Mouse (Mus musculus): ENCODE measurements around the gene Apobec3. TPM values are rescaled to one million over a fixed set of nuclear protein-coding genes. Genes with fewer than 3 reads are reported as not detected.
A peak's percentile ranks its signal among the peaks of the same experiment; 100 is the strongest.

Gene Apobec3
- total and polyA plus RNA-seq, 2 experiments from 2014 or later = 5.1 to 6.3 TPM

DNA sequence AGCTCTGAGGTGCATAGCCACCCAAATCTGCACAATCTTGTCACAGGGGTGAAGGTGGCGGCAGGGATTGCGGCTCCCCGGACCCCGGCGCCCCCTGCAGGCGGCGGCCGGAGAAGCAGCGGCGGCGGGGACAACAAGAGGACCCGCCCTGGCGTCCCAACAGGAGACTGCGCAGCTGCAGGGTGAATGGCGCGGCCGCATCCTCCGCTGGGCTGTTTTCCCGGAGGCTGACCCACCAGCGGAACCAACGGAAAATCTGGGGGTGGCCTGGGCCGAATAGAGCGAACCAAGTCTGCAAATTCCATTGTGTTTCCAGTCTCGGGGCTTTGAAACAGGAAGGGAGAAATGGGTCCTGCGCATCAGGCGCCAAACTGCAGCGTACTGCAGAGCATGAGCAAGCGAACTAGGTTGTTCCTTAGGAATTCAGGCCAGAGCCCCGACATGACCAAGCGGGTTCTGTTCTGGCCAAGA, 8.1 kb upstream of the Apobec3 start:
- WGBS = under 1% methylated on average over 30 of the region's 30 CpGs
- peak overlapping the region; percentile 78 for H3K27ac ChIP-seq (ENCODE audit: low read depth)
- peaks cover 14% of the 10 kb centered on the region for H3K4me1 ChIP-seq (ENCODE audit: control insufficient read depth, insufficient read depth)
- H3K27me3 ChIP-seq (ENCODE audit: control insufficient read depth, insufficient read depth, low read length) = no peaks in the 10 kb centered on the region
- H3K9me3 ChIP-seq (replicated peaks; ENCODE audit: control insufficient read depth, low read length) = no peaks in the 10 kb centered on the region
- TF ChIP-seq CTCF (IDR thresholded peaks at IDR 0.05; ENCODE audit: low read depth) = peak; percentile 91
- TF ChIP-seq EP300 (IDR thresholded peaks at IDR 0.05; ENCODE audit: low read depth) = peak; percentile 77; the same call in 1 of the 2 replicates
- peak overlapping the region; percentile 61 for H3K4me2 ChIP-seq (ENCODE audit: low read depth, low read length)
- no peaks in the 10 kb centered on the region for H3K36me3 ChIP-seq (replicated peaks; ENCODE audit: control insufficient read depth, insufficient read depth, low read length)
- peak overlapping the region; percentile 51 for H3K4me3 ChIP-seq (ENCODE audit: low read depth, low read length)
- ATAC-seq (ENCODE audit: insufficient read depth, low read depth) = peak; percentile 73
- peak; percentile 90 for DNase-seq (ENCODE audit: low spot score)
- no peak overlapping the region for H3K9ac ChIP-seq (replicated peaks; ENCODE audit: low read depth, low read length)

DNA sequence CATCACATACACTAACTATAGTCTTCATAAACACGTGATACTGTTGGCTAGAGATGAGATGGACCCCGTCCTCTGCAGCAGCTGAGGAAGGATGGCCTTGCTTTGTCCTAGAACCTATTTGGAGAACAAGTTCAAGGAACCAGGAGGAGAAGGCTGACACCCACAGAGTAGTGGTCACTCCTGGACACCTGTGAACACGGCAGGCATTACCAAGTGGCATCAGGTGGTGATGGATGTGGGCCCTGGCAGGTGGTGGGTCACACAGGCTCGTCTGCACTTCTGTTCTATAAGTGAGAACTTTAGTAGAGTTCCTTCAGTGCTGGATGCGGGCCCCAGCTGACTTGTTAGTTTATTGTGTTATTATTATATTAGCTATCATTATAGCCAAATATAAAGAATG, 6.6 kb upstream of the Apobec3 start:
- H3K27ac ChIP-seq (ENCODE audit: low read depth) = no peak overlapping the region
- TF ChIP-seq EP300 (IDR thresholded peaks at IDR 0.05; ENCODE audit: low read depth) = no peak
- no peak for TF ChIP-seq CTCF (IDR thresholded peaks at IDR 0.05; ENCODE audit: low read depth)
- no peak overlapping the region for H3K9ac ChIP-seq (replicated peaks; ENCODE audit: low read depth, low read length)
- no peak overlapping the region for H3K4me3 ChIP-seq (ENCODE audit: low read depth, low read length)
- no peaks in the 10 kb centered on the region for H3K36me3 ChIP-seq (replicated peaks; ENCODE audit: control insufficient read depth, insufficient read depth, low read length)
- 71% methylated on average over 5 of the region's 5 CpGs for WGBS
- no peak for DNase-seq (ENCODE audit: low spot score)
- no peaks in the 10 kb centered on the region for H3K27me3 ChIP-seq (ENCODE audit: control insufficient read depth, insufficient read depth, low read length)
- no peak overlapping the region for H3K4me2 ChIP-seq (ENCODE audit: low read depth, low read length)
- H3K9me3 ChIP-seq (replicated peaks; ENCODE audit: control insufficient read depth, low read length) = no peaks in the 10 kb centered on the region
- ATAC-seq (ENCODE audit: insufficient read depth, low read depth) = no peak
- peaks cover 7% of the 10 kb centered on the region; the same call in 1 of the 2 replicates for H3K4me1 ChIP-seq (ENCODE audit: control insufficient read depth, insufficient read depth)

- under 1% methylated on average over 12 of the region's 12 CpGs for WGBS
- Histone ChIP-seq H3K4me2 (ENCODE audit: low read depth, low read length) (peak overlapping the region; percentile 91), H3K27ac (ENCODE audit: low read depth) (peak overlapping the region; percentile 87), H3K9me3 (replicated peaks; ENCODE audit: control insufficient read depth, low read length) (no peaks in the 10 kb centered on the region), H3K4me1 (ENCODE audit: control insufficient read depth, insufficient read depth) (0 out of 2 replicates have a peak, but pooled peaks cover 9% of the 10 kb centered on the region), H3K4me3 (ENCODE audit: low read depth, low read length) (peak overlapping the region; percentile 69), H3K9ac (replicated peaks; ENCODE audit: low read depth, low read length) (peak overlapping the region; percentile 78), H3K27me3 (ENCODE audit: control insufficient read depth, insufficient read depth, low read length) (no peaks in the 10 kb centered on the region), H3K36me3 (replicated peaks; ENCODE audit: control insufficient read depth, insufficient read depth, low read length) (no peaks in the 10 kb centered on the region)
- peak; percentile 86 for ATAC-seq (ENCODE audit: insufficient read depth, low read depth)
- DNase-seq (ENCODE audit: low spot score) = peak; percentile 75
- TF ChIP-seq EP300 (IDR thresholded peaks at IDR 0.05; ENCODE audit: low read depth) = no peak
- TF ChIP-seq CTCF (IDR thresholded peaks at IDR 0.05; ENCODE audit: low read depth) = no peak
These were observed 718 bp downstream of the Apobec3 start for GRCm38 (mm10) chr15:79892213-79892541.

DNA sequence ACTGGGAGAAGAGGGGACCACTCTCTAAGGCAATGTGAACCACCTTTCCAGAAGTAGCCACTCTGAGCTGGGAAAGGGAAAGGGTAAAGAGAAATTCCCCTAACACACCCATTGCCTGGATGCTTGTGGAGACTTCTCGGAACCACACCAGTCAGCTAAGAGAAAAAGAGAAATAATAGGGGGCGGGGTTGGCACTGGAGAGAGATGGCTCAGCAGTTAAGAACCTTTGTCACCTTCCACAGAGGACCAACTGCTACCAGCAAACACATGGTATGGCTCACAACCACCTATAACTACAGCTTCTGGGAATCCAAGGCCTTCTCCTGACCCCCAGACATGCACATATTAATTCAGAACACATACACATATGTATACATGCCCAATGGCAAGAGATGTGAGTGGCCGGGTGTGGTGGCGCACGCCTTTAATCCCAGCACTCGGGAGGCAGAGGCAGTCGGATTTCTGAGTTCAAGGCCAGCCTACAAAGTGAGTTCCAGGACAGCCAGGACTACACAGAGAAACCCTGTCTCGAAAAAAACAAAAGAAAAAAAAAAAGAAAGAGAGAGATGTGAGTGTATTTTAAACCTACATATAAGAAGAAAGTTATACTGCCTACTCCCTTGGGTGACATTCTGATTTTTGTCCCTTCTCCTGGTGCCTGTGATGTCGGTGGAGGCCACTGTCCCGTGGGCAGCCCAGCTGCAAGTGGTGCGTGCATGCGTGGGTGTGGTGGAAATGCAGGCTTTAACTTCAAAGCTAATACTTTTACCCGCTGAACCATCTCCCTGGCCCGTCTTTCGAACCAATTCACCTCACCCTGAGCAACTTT, 1.8 kb downstream of the Apobec3 start:
- H3K9me3 ChIP-seq (replicated peaks; ENCODE audit: control insufficient read depth, low read length) = no peaks in the 10 kb centered on the region
- H3K9ac ChIP-seq (replicated peaks; ENCODE audit: low read depth, low read length) = peak overlapping the region; percentile 78; the same call in 1 of the 2 replicates
- H3K4me3 ChIP-seq (ENCODE audit: low read depth, low read length) = peak overlapping the region; percentile 69
- WGBS = 74% methylated on average over 15 of the region's 15 CpGs
- ATAC-seq (ENCODE audit: insufficient read depth, low read depth) (no peak), DNase-seq (ENCODE audit: low spot score) (no peak)
- no peaks in the 10 kb centered on the region for H3K27me3 ChIP-seq (ENCODE audit: control insufficient read depth, insufficient read depth, low read length)
- peaks cover 9% of the 10 kb centered on the region; the same call in 1 of the 2 replicates for H3K36me3 ChIP-seq (replicated peaks; ENCODE audit: control insufficient read depth, insufficient read depth, low read length)
- H3K4me2 ChIP-seq (ENCODE audit: low read depth, low read length) = peak overlapping the region; percentile 91
- 0 out of 2 replicates have a peak overlapping the region, but pooled peaks have one; percentile 87 for H3K27ac ChIP-seq (ENCODE audit: low read depth)
- TF ChIP-seq CTCF (IDR thresholded peaks at IDR 0.05; ENCODE audit: low read depth) = no peak
- TF ChIP-seq EP300 (IDR thresholded peaks at IDR 0.05; ENCODE audit: low read depth) = no peak
- 0 out of 2 replicates have a peak, but pooled peaks cover 9% of the 10 kb centered on the region for H3K4me1 ChIP-seq (ENCODE audit: control insufficient read depth, insufficient read depth)

- WGBS = 32% methylated on average over 3 of the region's 3 CpGs
- TF ChIP-seq CTCF (IDR thresholded peaks at IDR 0.05; ENCODE audit: low read depth) = no peak
- no peak for TF ChIP-seq EP300 (IDR thresholded peaks at IDR 0.05; ENCODE audit: low read depth)
- peak overlapping the region; percentile 91 for H3K4me2 ChIP-seq (ENCODE audit: low read depth, low read length)
- H3K9me3 ChIP-seq (replicated peaks; ENCODE audit: control insufficient read depth, low read length) = no peaks in the 10 kb centered on the region
- no peak for DNase-seq (ENCODE audit: low spot score)
- H3K36me3 ChIP-seq (replicated peaks; ENCODE audit: control insufficient read depth, insufficient read depth, low read length) = peaks cover 15% of the 10 kb centered on the region; the same call in 1 of the 2 replicates
- H3K9ac ChIP-seq (replicated peaks; ENCODE audit: low read depth, low read length) = no peak overlapping the region
- H3K27ac ChIP-seq (ENCODE audit: low read depth) = no peak overlapping the region
- no peak for ATAC-seq (ENCODE audit: insufficient read depth, low read depth)
- no peaks in the 10 kb centered on the region for H3K27me3 ChIP-seq (ENCODE audit: control insufficient read depth, insufficient read depth, low read length)
- H3K4me3 ChIP-seq (ENCODE audit: low read depth, low read length) = peak overlapping the region; percentile 13; the same call in 1 of the 2 replicates
- H3K4me1 ChIP-seq (ENCODE audit: control insufficient read depth, insufficient read depth) = 0 out of 2 replicates have a peak, but pooled peaks cover 9% of the 10 kb centered on the region
These were observed 2.3 kb downstream of the Apobec3 start for GRCm38 (mm10) chr15:79893824-79894123.
